Mouse (Mus musculus) CH12F3 (cell line): ENCODE measurements around the gene Fosb.

ENCODE experiments used
- in situ Hi-C: fragments of 300-500 bp; cut with MboI; formaldehyde crosslinking; loops from 2 replicates; pipeline ENCODE4 v1.14.3; 2020; ENCODE audit warnings: low sequenced_read_pairs

Gene Fosb

GRCm38 (mm10) chr7:19283406-19283804, 26.4 kb downstream of the Fosb start:
- in situ Hi-C loops, result loop anchor here (5.0 to 10.0 kb wide), 2 partner anchors 66 to 89 kb away; no protein-coding TSS in a partner anchor

- in situ Hi-C loops, result loop anchor here (5.0 to 10.0 kb wide), 2 partner anchors 66 to 88 kb away; no protein-coding TSS in a partner anchor
Measured at GRCm38 (mm10) chr7:19282791-19283405, 27.0 kb downstream of the Fosb start.

GRCm38 (mm10) chr7:19282385-19282784, 27.5 kb downstream of the Fosb start, which contains the start of gene Rtn2:
Rtn2 (plus strand) TSS chr7:19282624.
- in situ Hi-C loops, result loop anchor here (5.0 to 10.0 kb wide), 2 partner anchors 65 to 88 kb away; no protein-coding TSS in a partner anchor

DNA sequence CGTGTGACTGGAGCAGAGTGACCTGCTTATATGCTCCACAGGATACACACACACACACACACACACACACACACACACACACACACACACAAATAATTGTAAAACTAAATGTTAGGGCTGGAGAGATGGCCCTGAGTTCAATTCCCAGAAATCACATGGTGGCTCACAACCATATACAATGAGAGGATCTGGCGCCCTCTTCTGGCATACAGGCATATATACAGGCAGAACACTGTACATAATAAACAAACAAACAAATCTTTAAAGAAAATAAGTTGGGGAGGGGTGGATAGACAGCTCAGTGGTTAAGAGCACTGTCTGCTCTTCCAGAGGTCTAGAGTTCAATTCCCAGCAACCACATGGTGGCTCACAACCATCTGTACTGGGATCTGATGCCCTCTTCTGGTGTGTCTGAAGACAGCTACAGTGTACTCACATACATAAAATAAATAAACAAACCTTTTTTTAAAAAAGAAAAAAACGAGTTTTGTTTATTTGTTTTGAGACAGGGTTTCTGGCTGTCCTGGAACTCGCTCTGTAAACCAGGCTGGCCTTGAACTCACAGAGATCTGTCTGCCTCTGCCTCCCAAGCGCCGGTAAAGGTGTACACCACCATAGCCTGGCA, 28.1 kb downstream of the Fosb start:
- in situ Hi-C loops, result loop anchor here (5.0 to 10.0 kb wide), 2 partner anchors 64 to 87 kb away; no protein-coding TSS in a partner anchor

GRCm38 (mm10) chr7:19279581-19280114, 30.2 kb downstream of the Fosb start, which contains the start of gene Ppm1n:
Ppm1n (minus strand) TSS chr7:19280064.
- in situ Hi-C loops, result loop anchor here (5.0 to 10.0 kb wide), 3 partner anchors 62 to 105 kb away; partner anchors contain the start of gene Eml2

DNA sequence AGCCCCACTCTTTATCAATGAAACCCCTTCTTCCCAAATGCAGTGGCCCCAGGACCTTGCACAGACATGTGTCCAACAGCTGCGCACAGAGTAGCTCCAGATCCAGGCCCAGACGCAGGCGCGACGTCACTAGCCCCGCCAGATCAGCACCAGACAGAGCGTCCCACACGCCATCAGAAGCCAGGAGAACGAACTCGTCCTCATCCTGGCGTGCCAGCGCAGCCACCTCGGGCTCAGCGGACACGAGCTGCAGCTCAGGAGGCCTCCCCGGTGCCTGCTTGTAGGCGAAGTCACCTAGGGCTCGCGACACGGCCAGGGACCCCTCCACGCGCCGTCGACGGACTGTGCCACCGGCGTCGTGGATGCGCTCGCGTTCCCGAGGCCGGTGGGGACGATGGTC, 30.8 kb downstream of the Fosb start:
- in situ Hi-C loops, result loop anchor here (10.0 kb wide), 1 partner anchor 104 kb away; the partner anchor contains the start of gene Eml2

DNA sequence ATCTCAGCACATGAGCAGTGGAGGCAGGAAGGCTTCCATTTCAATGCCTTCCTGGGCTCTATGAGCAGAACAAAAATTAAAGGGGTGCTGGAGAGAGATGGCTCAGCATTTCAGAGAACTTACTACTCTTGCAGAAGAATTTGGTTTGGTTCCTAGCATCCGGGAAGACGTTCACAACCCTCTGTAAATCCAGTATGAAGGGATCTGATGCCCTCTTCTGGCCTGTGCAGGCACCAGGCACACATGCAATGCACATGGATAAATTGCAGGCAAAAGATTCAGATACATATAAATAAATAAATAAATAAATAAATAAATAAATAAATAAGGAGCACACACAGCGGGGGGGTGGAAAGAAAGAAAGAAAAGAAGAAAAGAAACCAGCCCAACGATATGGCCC, 33.6 kb downstream of the Fosb start:
- in situ Hi-C loops, result loop anchor here (10.0 kb wide), 1 partner anchor 101 kb away; the partner anchor contains the start of gene Eml2

GRCm38 (mm10) chr7:19272173-19272764, 37.6 kb downstream of the Fosb start:
- in situ Hi-C loops, result loop anchor here (10.0 kb wide), 1 partner anchor 97 kb away; the partner anchor contains the start of gene Eml2

DNA sequence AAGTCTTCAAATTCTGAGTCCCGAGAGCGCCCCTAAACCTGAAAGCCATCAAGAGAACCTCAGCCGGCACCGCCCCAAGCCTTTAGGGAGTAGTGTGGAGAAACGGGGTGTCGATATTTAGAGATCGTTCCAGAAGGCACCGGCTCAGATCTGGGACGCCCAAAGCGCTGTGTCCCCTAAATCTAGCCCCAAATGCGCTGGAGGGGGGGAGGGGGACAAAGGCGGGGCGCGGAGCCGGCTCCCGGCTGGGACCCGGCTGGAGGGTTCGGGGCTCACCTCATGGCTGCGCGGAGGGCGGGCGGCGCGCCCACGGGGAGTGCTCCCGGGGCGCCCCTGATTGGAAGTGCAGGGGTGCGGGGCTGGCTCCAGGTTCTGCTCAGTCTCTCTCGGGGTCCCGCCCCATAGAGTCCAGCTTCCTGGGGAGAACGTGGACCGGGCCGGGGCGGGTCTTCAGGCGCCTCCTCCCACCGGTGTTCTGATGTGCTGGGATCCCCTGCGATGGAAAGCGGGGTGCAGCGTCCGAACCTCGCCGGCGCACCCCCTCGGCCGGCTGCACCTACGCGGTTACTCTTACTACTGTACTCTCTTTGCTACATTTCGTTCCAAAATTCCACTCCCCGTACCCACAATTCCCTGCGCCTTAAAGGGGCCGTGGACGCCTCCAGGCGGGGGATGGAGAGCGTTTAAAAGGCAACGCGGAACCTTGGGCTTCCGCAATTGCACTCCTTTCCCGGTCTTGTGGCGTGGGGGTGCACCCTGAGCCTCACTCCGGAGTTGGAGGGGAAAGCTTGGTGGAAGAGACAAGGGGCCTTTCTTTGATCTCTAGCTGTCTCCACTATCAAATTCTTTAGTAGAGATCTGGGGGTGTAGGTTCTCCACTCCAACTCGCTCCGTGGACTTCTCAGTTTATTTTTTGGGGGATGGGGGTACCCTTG, 38.3 kb downstream of the Fosb start, which contains the start of gene Vasp:
Vasp (minus strand) TSS at position 580 of the 935 bp plus-strand sequence.
- in situ Hi-C loops, result loop anchor here (10.0 kb wide), 1 partner anchor 97 kb away; the partner anchor contains the start of gene Eml2

DNA sequence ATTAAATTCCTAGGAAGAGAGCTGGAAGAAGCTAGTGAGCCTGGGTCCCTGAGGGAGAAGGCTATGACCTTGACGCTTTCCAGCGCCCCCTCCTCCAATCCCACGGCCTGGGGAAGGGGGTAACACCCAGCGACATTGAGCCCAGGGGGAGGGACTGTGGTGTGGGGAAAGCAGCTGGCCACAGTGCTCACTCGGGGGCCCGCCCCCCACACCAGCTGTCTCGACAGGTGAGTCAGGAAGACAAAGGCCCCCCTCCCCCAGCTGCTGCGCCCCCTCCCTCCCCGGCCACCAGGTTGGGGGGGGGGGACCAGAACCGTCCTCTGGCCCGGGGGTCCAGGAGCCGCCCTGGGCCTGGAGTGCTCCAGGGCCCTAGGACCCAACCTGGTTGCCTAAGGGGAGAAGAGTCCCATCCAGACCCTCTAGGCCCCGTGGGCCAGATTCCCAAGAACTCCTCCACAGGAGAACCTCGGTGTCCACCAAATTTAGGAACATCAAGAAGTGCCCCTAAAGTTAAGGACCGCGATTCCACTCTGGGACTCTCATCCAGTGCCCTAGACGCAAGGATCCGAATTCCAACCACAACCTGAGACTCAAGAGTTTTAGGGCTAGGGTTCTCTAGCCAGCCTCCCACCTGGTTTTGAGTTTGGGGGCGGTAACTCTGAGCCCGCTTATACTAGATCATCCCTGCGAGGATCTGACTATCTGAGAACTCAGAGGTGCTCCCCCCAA, 39.2 kb downstream of the Fosb start:
- in situ Hi-C loops, result loop anchor here (10.0 kb wide), 1 partner anchor 96 kb away; the partner anchor contains the start of gene Eml2

DNA sequence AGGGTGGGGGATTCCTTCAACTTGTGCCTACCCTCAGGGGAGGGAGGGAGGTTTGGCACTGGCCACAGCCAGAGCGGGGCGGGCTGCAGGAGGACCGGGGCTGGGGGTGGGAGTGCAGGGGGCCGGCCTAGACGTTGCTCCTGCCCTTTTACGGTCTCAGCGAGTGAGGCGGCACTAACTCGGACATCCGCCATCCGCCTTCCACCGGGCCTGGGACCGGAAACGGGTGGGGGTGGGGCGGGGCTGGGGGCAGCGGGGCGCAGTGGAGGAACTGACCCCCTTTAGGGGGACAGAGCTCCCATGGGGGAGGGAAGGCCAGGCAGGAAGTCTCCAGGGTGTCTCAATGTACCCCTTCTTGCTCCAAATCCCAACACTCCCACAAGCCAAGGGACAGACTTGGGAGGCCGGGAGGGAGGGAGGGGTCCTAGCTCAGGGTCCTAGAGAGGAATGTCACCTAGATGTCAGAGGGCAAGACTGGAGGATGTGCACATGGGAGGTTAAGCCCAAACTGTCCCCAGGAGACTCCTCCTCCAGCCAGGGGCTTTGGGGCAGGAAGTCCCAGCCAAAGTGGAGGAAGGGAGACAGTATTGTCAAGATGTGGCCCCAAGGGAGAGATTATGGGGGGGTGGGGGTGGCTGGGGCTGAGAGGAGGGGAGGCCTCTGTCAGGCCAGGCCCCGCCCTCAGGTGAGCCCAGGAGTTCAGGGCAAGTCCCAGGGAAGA, 40.0 kb downstream of the Fosb start:
- in situ Hi-C loops, result loop anchor here (10.0 kb wide), 1 partner anchor 95 kb away; the partner anchor contains the start of gene Eml2

DNA sequence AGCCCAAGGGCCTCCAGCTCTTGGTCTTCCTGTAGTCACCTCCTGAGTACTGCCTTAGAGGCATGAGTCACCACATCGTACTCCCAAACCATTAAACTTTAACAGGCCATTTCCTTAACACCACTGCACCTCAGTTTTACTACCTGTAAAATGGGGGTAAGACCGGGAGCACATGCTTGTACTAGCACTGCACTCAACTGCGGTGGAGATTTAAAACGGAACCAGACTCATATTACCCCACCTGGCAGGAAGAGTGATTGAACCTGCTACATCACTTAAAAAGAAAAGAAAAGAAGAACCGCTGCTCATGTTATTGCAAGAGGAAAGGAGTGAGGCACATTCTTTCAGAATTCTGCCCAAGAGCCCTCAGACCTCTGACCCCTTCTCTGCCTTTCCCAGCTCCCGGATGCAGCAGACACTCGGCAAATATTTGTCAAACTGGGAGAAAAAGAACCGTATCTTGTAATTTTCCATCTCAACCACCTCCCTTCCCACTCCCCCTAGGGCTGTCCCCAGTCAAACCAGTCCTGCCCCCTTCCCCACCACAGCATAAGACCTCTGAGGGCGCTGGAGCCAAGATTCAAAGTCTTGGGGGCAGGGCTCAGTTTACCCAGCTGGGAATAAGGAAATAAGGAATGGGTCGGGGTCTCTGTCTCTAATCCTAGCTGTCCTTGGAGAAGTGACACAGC, 40.7 kb downstream of the Fosb start:
- in situ Hi-C loops, result no loop called here

GRCm38 (mm10) chr7:19267051-19267450, 42.8 kb downstream of the Fosb start:
- in situ Hi-C loops, result no loop called here

DNA sequence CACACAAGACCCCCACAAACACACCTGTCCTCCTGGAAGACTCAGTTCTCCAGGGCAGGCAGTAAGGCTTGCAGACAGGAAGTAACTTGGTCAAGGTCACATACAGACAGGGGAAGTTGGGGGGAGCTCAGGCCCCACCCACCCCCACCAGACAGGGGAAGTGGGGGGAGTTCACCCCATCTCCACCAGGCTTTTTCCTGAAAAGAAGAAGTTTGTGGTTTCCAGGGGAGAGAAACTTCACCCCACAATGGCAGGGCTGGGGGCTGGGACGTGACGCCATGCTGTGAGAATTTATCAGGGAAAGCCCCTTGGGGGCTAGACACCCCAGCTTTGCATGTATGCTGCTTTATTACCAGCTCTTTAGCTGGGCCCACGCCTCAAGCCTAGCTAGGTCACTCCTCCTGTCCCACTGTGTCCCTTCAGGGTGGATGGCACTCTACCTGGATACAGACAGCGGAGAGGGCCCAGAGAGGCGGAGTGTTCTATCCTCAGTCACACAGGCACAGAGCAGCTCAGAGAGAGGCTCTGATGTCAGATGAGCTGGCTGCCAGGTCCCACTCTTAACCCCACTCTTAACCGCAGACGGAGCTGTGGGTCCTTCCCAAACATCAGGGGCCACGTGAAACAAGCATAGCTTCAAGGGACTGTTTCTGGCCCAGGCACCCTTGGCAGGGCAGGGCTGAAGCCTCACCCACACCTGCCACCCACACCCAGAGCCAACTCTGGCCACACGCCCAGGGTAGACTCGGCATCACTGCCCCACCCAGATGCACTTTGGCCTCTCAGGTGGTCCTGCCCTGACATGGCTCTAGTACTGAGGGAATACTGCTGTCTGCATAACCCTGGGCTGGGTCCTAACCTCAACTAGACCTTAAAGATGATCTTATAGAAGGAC, 43.7 kb downstream of the Fosb start:
- in situ Hi-C loops, result no loop called here

- in situ Hi-C loops, result no loop called here
Measured at GRCm38 (mm10) chr7:19265147-19265546, 44.7 kb downstream of the Fosb start.

GRCm38 (mm10) chr7:19258336-19258735, 51.5 kb downstream of the Fosb start:
- in situ Hi-C loops, result no loop called here
